Mouse (Mus musculus) midbrain, embryonic 11.5 days (tissue): ENCODE data around the gene Snapc4. TPM values are rescaled to one million over a fixed set of nuclear protein-coding genes. Genes with fewer than 3 reads are reported as not detected.

Source experiments
- ATAC-seq: fragments of 200-750 bp; cut with Nextera tagmentation; 2 replicates; pipeline ENCODE4 v1.8.0; 2017; ENCODE audit warnings: moderate TSS enrichment, moderate library complexity; ENCODE audit not compliant: low FRiP score
- DNase-seq: peaks from one replicate; pipeline ENCODE4 v3.0.0; 2015; ENCODE audit warnings: low spot score; ENCODE audit errors: missing footprints
- H3K27ac ChIP-seq: fragments of 300-500 bp; sonication (generic); 2 replicates; pipeline ENCODE4 v1.5.1; 2014; ENCODE audit warnings: low read depth, low read length
- H3K27me3 ChIP-seq: fragments of 300-500 bp; sonication (generic); 2 replicates; pipeline ENCODE4 v1.6.1; 2014; ENCODE audit warnings: mild to moderate bottlenecking, low read length, moderate library complexity, mixed read lengths; ENCODE audit not compliant: control insufficient read depth, insufficient read depth
- H3K36me3 ChIP-seq: fragments of 300-500 bp; sonication (generic); 2 replicates; pipeline ENCODE4 v1.6.1; 2014; ENCODE audit warnings: mild to moderate bottlenecking, low read length, moderate library complexity, mixed read lengths; ENCODE audit not compliant: control insufficient read depth, insufficient read depth
- H3K4me1 ChIP-seq: fragments of 300-500 bp; sonication (generic); 2 replicates; pipeline ENCODE4 v1.6.1; 2014; ENCODE audit warnings: low read length; ENCODE audit not compliant: control insufficient read depth, insufficient read depth
- H3K4me2 ChIP-seq: fragments of 300-500 bp; sonication (generic); 2 replicates; pipeline ENCODE4 v1.6.1; 2014; ENCODE audit warnings: mild to moderate bottlenecking, moderate library complexity
- H3K4me3 ChIP-seq: fragments of 300-500 bp; sonication (generic); 2 replicates; pipeline ENCODE4 v1.5.1; 2014; ENCODE audit warnings: low read depth, low read length
- H3K9ac ChIP-seq: fragments of 300-500 bp; sonication (generic); 2 replicates; pipeline ENCODE4 v1.6.1; 2014; ENCODE audit warnings: low read length
- H3K9me3 ChIP-seq: fragments of 300-500 bp; sonication (generic); 2 replicates; pipeline ENCODE4 v1.6.1; 2016; ENCODE audit warnings: low read length; ENCODE audit not compliant: control insufficient read depth
- WGBS: fragments of 180-500 bp; shearing (Covaris S2); extraction: QIAGEN DNeasy Blood & Tissue Kit; methylation state at CpG from one replicate; pipeline ENCODE4 v1.1.7; 2014; 5-methylcytosine and 5-hydroxymethylcytosine counted together
- polyA plus RNA-seq: library from polyadenylated mRNA; unstranded; fragments of >200 nt; fragmentation: Nextera tagmentation; extraction: Ambion mirVana; gene quantifications from 2 replicates; pipeline ENCODE4 v1.2.1, GENCODE M21; 2014

The Snapc4 gene
- polyA plus RNA-seq, 1 experiment from 2014 or later, result 22.5 TPM

DNA sequence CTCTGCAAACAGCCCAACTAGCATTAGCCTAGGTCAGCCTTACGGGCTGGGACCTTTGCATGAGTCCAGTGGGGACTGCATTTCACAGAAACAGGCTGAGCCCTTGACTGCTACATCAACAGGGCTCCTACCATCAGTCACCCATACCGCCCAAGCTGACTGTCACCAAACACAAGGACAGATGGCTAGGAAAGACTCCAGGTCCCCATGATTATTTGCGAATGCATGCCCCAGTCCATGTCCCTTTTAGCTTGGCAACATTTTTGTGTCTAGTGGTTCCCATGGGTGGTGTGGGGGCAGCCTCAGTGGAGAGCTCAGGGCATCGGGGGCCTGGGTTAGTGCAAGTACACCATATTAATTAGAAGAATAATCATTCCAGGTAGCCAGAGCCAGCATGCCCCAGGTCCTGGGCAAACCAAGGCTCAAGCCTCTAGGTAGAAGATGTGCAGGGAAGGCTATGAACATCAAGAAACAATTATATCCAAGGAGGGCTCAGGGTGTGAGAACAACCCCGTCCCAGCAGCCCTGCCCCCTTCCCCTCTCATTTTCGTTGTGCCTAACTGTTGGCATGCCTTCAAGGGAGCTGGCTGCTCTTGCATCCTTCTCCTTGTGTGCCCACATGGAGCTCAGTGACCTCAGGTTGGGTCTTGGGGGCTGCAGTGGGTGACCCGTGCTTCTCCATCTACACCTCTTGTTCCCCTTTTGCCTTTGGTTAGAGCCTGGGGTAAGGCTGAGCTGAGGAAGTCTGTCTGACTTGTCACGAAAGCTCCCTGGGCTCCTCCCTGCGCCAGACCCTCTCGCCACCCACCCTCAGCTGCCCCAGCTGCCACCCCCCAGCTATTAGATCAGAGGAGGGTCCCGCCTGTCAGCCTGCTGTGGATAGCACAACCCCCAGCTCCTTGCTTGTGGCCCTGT lies 27.1 kb downstream of the Snapc4 start:
- peak overlapping the region; percentile 87 for H3K4me3 ChIP-seq
- H3K4me1 ChIP-seq, result peaks cover 15% of the 10 kb centered on the region
- 93% methylated on average over 11 of the region's 11 CpGs for WGBS
- H3K27me3 ChIP-seq, result no peaks in the 10 kb centered on the region
- no peaks in the 10 kb centered on the region; the same call in 1 of the 2 replicates for H3K36me3 ChIP-seq
- ATAC-seq, result no peak
- DNase-seq, result peak; percentile 62
- peak overlapping the region; percentile 83 for H3K4me2 ChIP-seq
- H3K9ac ChIP-seq, result peak overlapping the region; percentile 96
- H3K27ac ChIP-seq, result no peak overlapping the region
- H3K9me3 ChIP-seq, result no peaks in the 10 kb centered on the region

GRCm38 (mm10) chr2:26352291-26352910 lies 28.1 kb downstream of the Snapc4 start:
- peak overlapping the region; percentile 87 for H3K4me3 ChIP-seq
- H3K27ac ChIP-seq, result no peak overlapping the region
- peak overlapping the region; percentile 96 for H3K9ac ChIP-seq
- H3K4me1 ChIP-seq, result peaks cover 15% of the 10 kb centered on the region
- DNase-seq, result peak; percentile 94
- H3K36me3 ChIP-seq, result no peaks in the 10 kb centered on the region; the same call in 1 of the 2 replicates
- WGBS, result 3% methylated on average over 36 of the region's 36 CpGs
- peak overlapping the region; percentile 83 for H3K4me2 ChIP-seq
- H3K27me3 ChIP-seq, result no peaks in the 10 kb centered on the region
- ATAC-seq, result peak; percentile 59
- no peaks in the 10 kb centered on the region for H3K9me3 ChIP-seq

DNA sequence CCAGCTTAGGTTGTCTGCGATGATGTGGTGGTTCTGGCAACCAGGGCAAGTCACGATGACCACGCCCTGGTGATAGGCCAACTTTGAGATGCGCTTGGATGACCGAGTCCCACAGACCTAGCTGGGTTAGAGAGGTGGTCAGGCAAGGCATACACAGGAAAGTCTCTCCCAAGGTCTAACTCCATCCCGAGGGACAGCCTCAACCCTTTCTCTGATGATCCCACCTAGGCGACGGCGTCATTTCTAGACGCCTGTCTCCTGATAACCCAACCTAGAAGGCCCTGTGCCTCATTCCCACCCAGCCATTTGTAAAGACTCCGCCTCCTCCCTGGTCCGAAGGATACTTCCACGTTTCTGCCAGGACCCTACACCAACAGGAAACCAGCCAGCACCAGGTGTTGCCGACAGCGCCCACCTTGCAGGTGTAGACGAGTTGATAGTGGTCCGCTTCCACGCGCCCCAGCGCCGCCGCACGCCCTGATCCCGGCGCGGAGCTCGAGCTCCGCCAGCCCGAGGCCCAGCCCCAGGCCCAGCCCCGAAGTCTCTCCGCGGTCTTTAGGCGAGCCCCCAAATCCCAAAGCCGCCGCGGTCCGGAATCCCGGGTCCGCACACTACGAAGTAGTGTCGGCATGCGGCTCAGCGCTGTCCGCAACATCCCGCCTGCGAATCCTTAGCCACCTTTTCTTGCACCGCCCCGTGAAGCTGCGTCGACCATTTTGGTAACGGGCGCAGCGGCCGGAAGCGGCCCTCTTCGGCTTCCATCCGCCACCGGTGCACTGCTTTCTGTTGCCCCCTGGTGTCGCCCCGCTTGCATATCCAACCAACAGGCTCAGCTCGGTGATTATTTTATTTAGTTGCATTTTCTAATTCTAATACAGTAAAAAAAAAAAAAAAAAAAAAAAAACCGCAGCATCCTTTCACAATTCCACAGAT lies 28.8 kb downstream of the Snapc4 start, which contains the start of gene Dnlz:
Dnlz (minus strand) TSS at position 753 of the 933 bp plus-strand sequence.
- Histone ChIP-seq H3K36me3 (peaks cover 5% of the 10 kb centered on the region; the same call in 1 of the 2 replicates), H3K9me3 (no peaks in the 10 kb centered on the region), H3K27me3 (no peaks in the 10 kb centered on the region), H3K4me1 (peaks cover 15% of the 10 kb centered on the region), H3K4me3 (peak within 1 kb of the TSS; percentile 87), H3K27ac (peak within 1 kb of the TSS; percentile 63), H3K4me2 (peak within 1 kb of the TSS; percentile 83), H3K9ac (peak within 1 kb of the TSS; percentile 96)
- peak; percentile 79 for ATAC-seq
- 2% methylated on average over 62 of the region's 62 CpGs for WGBS
- DNase-seq, result peak; percentile 99

DNA sequence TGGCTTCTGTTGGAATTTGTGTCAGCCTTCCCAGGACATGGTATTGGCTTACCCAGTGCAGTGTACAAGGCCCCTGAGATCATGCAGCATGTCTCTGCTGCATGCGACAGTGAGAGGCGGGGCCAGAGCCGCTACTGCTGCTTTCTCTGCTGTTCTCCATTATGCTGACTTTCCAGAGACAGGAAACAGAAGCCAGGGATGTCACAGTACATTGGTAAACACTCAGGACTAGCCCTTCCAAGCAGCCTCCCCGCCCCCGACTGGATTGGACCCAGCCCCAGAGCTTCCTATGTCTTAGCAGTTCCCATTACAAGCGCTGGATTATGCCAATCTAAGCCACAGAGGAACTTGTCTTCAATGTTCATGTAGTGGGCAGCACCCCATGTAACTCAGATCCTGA lies 32.2 kb downstream of the Snapc4 start:
- Histone ChIP-seq H3K27ac (no peak overlapping the region), H3K36me3 (peaks cover 11% of the 10 kb centered on the region), H3K4me1 (peaks cover 15% of the 10 kb centered on the region), H3K9ac (no peak overlapping the region), H3K4me3 (no peak overlapping the region), H3K4me2 (no peak overlapping the region), H3K27me3 (no peaks in the 10 kb centered on the region), H3K9me3 (no peaks in the 10 kb centered on the region)
- DNase-seq (no peak), ATAC-seq (no peak)
- WGBS, result 87% methylated on average over 6 of the region's 6 CpGs

DNA sequence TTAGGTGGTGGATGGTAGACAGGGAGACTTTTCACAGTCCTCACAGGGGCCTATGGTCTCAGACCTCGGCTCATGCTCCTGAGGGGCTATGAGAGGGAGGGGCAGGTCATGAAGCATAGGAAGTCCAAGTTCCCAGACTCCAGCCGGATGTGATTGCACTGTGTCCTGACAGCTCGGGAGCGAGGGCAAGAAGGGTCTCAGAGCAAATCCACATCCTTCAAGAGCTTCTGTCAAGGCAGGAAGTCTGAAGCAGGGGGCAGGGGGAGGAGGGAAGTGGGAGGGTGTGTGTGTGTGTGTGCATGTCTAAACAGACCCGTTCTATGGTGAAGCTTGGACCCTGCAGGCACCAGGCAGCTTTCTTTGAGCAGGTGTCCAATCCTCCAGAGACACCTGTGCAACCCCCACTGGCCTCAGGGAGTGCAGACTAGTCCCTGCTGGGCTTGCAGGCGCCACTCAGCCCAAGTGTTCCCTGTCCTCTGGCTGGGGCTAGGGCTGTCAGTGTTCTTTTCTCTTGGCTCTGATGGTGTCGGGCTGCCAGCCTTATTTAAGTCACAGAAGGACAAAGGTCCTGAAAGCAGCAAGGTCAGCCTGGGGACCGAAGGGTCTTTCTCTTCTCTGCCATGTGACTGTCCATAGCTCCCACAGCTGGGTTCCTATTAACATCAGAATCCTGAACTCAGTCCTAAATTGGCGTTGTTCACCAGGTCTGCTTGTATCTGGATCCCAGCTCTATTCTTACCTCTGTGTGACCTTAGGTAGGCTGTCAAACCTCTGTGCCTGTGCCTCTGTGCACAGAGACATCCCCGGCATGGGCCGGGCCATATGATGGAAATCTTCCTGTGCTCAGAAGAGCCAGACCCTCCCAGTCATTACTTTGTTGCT lies 37.6 kb downstream of the Snapc4 start:
- Histone ChIP-seq H3K27me3 (no peaks in the 10 kb centered on the region), H3K27ac (no peak overlapping the region), H3K9ac (no peak overlapping the region), H3K9me3 (no peaks in the 10 kb centered on the region), H3K4me3 (no peak overlapping the region), H3K4me1 (no peaks in the 10 kb centered on the region), H3K36me3 (peaks cover 18% of the 10 kb centered on the region), H3K4me2 (no peak overlapping the region)
- no peak for DNase-seq
- ATAC-seq, result no peak
- WGBS, result 77% methylated on average over 11 of the region's 11 CpGs

DNA sequence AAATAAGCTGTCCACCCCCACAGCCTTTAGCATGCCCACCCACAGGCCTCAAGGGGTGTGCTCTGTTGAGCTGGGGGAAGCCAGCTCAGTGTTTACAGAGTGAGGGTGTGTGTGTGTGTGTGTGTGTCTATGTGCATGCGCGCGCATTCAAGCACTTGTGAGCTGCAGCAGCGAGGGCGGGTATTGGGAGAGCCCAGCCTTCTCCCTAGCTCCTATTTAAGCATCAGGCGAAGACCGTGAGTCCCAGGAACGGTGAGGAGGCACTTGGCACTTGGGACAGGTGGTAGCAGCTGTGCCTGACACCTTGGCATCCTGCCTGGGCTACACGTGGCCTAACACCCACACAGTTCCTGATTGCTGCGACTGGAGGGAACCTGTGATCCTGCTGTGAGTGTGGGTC lies 38.4 kb downstream of the Snapc4 start:
- no peak overlapping the region for H3K27ac ChIP-seq

DNA sequence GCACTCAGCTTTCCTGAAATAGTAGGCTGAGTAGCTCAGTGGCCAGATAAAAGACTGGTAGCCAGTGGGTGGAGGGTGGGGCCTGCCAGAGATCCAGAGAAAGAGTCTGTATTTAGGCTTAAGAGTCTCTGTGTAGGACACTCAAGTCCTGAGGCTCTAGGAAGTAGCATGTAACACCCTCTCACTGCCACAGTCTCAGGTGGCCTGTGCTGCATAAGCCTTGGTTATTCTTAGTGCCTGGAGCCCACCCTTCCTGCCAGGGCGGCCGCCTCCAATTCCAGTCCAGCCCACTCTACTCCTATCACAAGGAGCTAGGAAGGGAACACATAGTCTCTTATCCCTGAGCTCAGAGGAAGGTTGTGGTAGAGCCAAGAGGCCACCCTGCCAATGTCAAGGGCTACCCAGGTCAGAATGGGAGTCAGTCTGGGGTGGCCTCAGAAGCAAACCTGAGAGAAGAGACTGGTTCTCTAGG lies 38.9 kb downstream of the Snapc4 start:
- Histone ChIP-seq H3K4me1 (no peaks in the 10 kb centered on the region), H3K4me2 (no peak overlapping the region), H3K27ac (no peak overlapping the region), H3K27me3 (no peaks in the 10 kb centered on the region), H3K36me3 (peaks cover 12% of the 10 kb centered on the region), H3K9ac (no peak overlapping the region), H3K4me3 (no peak overlapping the region), H3K9me3 (no peaks in the 10 kb centered on the region)
- no peak for ATAC-seq
- 92% methylated on average over 2 of the region's 2 CpGs for WGBS
- DNase-seq, result no peak

More for the DNA sequence above, 38.4 kb downstream of the Snapc4 start:
- H3K4me2 ChIP-seq, result no peak overlapping the region
- 89% methylated on average over 10 of the region's 10 CpGs for WGBS
- no peaks in the 10 kb centered on the region for H3K27me3 ChIP-seq
- no peaks in the 10 kb centered on the region for H3K9me3 ChIP-seq
- peaks cover 17% of the 10 kb centered on the region for H3K36me3 ChIP-seq
- no peak overlapping the region for H3K9ac ChIP-seq
- DNase-seq (no peak), ATAC-seq (no peak)
- no peaks in the 10 kb centered on the region for H3K4me1 ChIP-seq
- H3K4me3 ChIP-seq, result no peak overlapping the region

- Histone ChIP-seq H3K9ac (no peak overlapping the region), H3K4me2 (no peak overlapping the region), H3K36me3 (peaks cover 7% of the 10 kb centered on the region), H3K27me3 (no peaks in the 10 kb centered on the region), H3K27ac (no peak overlapping the region), H3K4me1 (no peaks in the 10 kb centered on the region), H3K4me3 (no peak overlapping the region), H3K9me3 (no peaks in the 10 kb centered on the region)
- DNase-seq (no peak), ATAC-seq (no peak)
- 88% methylated on average over 5 of the region's 5 CpGs for WGBS
Observed at GRCm38 (mm10) chr2:26339204-26339551, 41.3 kb downstream of the Snapc4 start.
